Mouse (Mus musculus) layer of hippocampus, postnatal 10 days (tissue): ENCODE measurements around the gene Lcp2. TPM values are rescaled to one million over a fixed set of nuclear protein-coding genes. Genes with fewer than 3 reads are reported as not detected.
"Not testable (repeated sequence)": the region's sequence is repeated elsewhere in the genome, so short reads cannot be mapped to it uniquely, and the experiment has no call there.

Experiments
- DNase-seq, 2 experiments: peaks; one replicate each; pipeline ENCODE4 v3.0.0; 2021; ENCODE audit warnings: low spot score in 2 of 2
- total RNA-seq, 2 experiments: library from RNA; stranded (reverse); gene quantifications; 2 replicates each; pipeline ENCODE4 v1.2.3; 2021

The Lcp2 gene
- total RNA-seq, 2 experiments from 2014 or later, result 5.9 to 7.2 TPM

DNA sequence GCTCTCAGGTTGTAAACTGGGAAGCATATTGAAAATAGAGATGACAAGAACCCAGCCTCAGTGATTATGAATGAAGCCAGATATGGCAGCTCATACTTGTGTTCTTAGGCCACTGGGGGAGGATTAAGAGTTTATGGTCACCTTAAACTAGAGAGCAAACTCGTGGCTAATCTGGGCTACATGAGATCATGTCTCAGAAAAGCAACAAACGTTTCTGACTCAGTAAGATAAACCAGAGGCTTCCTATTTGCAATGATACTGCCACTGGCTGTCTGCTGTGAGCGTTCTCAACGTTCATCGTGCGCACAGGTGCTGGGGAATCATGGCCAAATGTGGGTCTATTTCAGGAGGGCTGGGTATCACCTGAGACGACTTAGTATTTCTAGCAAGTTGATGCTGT, 37.1 kb downstream of the Lcp2 start:
- no peak for DNase-seq

GRCm38 (mm10) chr11:34084639-34085038, 37.9 kb downstream of the Lcp2 start:
- DNase-seq, result no peak

DNA sequence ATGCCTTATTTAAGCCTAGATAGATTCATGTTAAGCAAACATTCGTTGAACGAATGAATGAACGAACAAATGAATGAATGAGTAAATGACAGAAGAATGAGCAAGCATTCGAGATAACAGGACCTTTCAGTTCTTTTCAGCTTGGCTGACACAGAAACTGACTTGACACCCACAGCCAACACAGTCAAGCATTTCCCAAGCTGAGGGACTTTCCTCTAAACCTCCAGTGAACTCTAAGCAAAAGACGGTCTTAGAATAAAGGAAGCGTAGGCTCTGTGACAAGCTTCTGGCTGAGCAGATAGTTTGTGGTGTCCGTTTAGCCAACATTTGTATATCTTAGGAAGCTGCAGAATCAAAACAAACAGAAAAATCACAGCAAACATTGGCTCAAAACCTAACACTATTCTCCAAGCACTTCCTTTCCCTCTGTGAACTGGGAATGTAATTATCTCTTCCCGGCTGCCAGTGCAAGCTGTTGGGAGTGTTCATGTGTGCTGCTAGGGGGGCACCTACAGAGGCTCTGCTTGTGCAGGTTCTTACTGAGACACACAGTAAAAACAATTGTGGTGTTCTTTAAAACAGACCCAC, 39.5 kb downstream of the Lcp2 start:
- no peak for DNase-seq

- DNase-seq, result no peak
Observed at GRCm38 (mm10) chr11:34087064-34087463, 40.3 kb downstream of the Lcp2 start.

GRCm38 (mm10) chr11:34098422-34098821, 51.7 kb downstream of the Lcp2 start, which contains the start of gene 4930469K13Rik:
Gene 4930469K13Rik (minus strand): TSS chr11:34098554.
- DNase-seq, result peak in 1 of 2 experiments; percentile 23

- DNase-seq, result no peak
Observed at GRCm38 (mm10) chr11:34101827-34102226, 55.1 kb downstream of the Lcp2 start.

- no peak for DNase-seq
Observed at GRCm38 (mm10) chr11:34104919-34105318, 58.2 kb downstream of the Lcp2 start.

DNA sequence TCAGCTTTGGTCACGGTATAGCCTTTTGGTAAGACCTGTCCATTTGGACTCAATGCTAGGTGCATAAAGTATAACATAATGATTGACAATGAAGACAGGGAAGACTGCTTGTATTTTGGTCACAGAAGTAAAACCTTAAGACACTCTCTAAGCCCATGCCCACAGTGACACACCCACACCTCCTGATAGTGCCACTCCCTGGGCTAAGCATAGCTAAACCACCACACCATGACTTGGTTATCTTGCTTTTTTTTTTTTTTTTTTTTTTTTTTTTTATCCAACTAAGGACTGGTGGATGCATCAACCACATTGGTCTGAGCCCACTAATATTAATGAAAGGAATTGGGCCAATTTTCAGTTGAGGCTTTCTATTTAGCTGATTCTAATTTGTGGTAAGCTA, 62.5 kb downstream of the Lcp2 start:
- DNase-seq, result no peak

GRCm38 (mm10) chr11:34111940-34112339, 65.2 kb downstream of the Lcp2 start:
- DNase-seq, result no peak

DNA sequence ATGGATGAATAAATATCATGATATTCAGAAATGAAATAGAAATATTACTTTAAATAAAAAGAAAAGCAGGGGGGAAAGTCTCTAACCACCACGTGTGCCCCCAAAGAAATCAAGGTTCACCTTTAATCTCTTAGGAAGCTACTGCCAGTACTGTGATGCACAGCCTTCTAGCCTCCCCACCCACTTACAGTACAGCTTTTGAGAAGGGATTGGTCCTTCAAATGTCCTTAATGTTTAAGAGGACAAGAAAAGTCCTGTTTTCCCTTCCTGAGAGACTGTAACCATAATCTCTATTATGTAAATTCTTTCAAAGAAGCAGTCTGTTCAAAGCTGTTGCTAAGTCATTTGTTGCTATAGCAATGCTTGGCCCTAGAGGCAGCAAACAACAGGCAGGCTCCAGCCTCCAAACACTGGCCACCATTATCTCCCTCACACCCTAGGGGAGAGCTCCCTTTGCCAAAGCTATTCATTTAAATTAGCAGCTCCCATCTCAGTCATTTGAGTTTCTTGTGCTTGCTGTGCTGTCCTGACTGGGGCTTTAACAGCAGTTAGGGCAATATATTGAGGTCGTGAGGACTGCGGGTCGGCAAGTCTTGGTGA, 66.2 kb downstream of the Lcp2 start:
- DNase-seq, result peak; percentile 14 to 37

- DNase-seq, result no peak
Observed at GRCm38 (mm10) chr11:34113760-34114159, 67.0 kb downstream of the Lcp2 start.

GRCm38 (mm10) chr11:34116572-34117135, 69.9 kb downstream of the Lcp2 start:
- no peak for DNase-seq

GRCm38 (mm10) chr11:34117581-34117980, 70.9 kb downstream of the Lcp2 start:
- DNase-seq, result no peak

- no peak for DNase-seq
Observed at GRCm38 (mm10) chr11:34118319-34118718, 71.6 kb downstream of the Lcp2 start.

DNA sequence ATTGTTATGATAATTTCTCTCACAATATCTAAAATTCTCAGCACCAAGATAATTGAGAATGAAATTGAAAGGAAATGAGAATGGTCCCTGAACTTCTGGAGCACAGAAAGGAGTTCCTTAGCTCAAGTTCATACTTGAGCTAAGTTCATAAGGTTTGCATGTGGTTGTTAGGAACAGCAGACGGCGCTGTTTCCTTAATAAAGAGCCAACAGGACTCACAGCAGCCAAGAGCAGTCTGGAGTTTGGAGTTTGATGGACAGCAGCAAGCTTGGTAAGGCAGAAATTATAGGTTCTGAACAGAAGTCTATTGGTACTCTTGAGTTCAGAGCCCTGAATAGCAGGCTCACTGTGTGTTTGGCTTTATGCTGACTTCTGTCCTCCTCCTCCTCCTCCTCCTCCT, 76.4 kb downstream of the Lcp2 start:
- DNase-seq, result peak; percentile 38 to 53

DNA sequence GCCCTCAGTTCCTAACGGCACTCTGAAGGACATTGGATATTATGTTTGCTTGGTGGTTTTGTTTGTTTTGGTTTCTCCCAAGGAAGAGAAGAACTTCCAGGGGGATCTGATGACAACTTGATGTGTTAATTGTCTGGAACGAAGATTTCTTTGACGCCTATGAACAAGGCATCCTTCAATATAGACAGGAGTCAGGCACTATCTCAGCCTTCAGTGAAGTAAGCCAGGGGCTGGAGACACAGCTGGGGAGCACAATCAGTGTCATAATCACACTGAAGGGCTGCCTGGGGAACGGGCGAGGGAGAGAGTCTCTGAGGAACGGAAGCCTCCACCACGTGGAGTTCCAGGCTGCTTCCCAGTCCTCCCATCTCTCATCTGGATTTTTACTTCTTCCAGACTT, 78.1 kb downstream of the Lcp2 start:
- DNase-seq, result no peak

DNA sequence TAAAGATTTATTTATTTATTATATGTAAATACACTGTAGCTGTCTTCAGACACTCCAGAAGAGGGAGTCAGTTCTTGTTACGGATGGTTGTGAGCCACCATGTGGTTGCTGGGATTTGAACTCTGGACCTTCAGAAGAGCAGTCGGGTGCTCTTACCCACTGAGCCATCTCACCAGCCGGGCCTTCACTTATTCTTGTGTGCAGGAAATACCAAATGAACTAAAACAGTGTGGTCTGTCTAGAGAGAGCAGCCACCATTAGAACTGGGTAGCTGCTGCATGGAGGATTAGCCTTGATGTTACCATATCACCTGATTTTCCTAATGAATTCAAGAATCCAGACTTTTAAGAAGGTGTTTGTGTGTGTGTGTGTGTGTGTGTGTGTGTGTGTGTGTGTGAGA, 79.0 kb downstream of the Lcp2 start:
- DNase-seq, result not testable (repeated sequence)

DNA sequence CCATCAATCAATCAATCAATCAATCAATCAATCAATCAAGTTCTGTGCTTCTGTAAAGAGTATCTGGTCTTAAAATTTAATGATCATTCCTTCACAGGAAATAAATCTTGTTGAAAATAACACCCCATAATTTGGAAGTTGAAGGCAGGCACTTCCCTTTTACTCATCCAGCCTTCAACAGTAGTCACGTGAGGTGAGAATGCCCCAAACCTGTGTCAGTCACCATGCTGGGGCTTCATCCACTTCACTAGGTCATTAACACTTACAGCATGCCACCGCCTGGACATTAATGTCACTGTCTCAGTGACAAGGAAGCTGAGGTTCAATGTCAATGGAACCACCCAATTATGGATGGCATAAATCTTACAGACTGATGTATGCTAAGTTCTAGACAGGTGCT, 81.7 kb downstream of the Lcp2 start:
- no peak for DNase-seq

DNA sequence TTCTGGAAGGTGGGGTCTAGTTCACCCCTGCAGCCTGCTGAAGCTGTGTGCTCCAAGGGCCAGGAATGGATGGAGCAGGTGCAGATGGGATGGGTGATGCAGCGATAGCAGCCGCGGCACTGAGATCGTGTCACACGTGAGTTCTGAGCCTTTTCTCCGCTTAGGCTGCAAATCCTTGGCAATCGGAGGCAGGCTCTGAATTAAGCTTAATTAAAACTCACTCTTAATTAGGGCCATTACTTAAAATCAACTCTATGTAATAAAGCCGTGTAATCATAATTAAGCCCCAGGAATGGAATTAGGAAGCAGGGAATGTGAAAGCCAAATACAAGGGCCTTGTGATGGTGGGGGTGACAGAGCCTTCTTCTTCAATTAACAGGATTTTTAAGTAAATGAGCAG, 92.6 kb downstream of the Lcp2 start:
- DNase-seq, result no peak
